Mouse (Mus musculus) T-helper 2 cell (primary cell): Measurements from ENCODE around the gene Pkp3.

Source experiments
- in situ Hi-C: fragments of 300-600 bp; cut with MboI, MseI; formaldehyde crosslinking; loops from one replicate; pipeline ENCODE4 v1.15.1; 2025; ENCODE audit warnings: high pct_unique_total_duplicates

Pkp3 gene

DNA sequence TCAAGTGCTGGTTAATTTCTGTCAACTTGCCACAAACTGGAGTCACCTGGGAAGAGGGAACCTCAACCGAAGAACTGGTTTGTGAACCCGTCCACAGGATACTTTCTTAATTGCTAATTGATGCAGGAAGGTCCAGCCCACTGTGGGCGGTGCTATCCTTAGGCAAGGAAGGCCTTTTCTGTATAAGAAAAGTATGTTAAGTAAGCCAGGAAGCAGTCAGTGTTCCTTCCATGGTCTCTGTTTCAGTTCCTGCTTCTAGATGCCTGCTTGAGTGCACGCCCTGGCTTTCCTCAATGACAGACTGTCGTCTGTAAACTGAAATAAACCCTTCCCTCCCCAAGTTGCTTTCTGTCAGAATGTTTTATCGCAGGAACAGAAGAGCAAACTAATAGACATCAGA, 21.0 kb upstream of the Pkp3 start:
- in situ Hi-C loops = loop anchor here (10.0 kb wide), 1 partner anchor 118 kb away; the partner anchor contains the start of gene Rnh1

DNA sequence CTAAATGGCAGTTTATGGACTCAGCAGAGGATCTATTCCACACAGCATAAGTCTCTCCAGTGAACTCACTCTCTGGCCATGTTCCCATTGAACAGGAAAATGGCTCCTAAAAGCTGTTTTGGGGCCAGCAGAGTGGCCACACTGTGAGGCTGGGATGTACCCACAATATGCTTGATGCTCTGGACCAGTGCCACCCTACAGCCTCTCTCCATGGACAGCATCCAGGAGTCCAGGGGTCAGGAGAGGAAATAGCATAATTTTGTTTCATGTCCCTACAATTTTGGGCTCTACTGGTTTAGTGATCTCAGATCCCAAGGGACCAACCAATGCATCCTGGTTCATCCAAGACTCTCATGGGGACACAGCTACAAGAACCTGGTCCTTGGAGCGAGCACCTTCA, 20.5 kb upstream of the Pkp3 start:
- in situ Hi-C loops = loop anchor here (10.0 kb wide), 1 partner anchor 117 kb away; the partner anchor contains the start of gene Rnh1

DNA sequence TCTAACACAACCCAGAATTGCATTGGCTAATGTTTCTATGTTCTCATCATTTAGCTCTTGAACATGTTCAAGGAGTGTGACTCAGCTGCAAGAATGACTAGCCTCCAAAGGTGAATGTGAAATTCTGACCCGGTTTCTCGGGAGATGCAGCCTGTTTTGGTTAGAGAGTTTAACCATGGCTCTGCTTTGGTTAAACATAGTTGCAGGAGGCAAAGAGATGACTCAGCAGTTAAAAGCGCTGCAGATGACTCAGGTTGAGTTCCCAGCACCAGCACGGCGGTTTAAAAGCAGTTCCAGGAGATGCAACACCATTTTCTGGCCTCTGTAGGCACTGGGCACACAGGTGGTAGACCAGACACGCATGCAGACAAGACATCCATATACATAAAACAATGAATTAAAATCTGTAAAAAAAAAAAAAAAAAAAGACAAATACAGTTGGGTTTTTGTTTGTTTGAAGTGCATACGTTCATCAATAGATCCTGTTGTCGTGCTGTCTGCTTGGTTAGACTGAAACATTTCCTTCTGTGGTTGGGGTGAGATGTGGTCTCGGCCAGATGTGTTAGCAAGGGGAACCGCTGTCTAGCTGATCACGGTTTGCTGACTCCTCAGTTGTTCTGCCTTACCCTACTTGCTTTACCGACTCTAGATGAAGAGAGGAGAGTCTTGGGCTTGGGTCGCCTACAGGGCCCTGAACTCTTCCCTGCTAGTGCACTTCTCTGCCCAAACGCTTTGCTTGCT, 19.2 kb upstream of the Pkp3 start:
- in situ Hi-C loops = loop anchor here (10.0 kb wide), 1 partner anchor 116 kb away; the partner anchor contains the start of gene Rnh1

DNA sequence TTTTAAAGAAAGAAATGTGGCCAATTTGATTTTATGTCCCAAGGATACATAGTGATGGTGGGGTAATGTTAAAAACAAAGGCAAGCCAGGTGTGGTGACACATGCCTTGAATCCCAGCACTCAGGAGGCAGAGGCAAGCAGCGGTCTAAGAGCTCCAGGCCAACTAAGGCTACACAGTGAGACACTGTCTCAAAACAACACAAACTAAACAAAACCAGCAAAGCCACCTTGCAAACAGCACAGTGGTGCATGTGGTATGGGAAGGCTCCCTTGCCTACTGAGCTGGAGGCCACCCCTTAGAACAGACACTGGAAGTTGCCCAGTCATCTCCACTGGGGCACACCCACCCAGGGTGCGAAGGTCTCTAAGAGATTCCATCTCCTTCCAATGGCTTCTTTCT, 18.1 kb upstream of the Pkp3 start:
- in situ Hi-C loops = loop anchor here (10.0 kb wide), 1 partner anchor 115 kb away; the partner anchor contains the start of gene Rnh1

DNA sequence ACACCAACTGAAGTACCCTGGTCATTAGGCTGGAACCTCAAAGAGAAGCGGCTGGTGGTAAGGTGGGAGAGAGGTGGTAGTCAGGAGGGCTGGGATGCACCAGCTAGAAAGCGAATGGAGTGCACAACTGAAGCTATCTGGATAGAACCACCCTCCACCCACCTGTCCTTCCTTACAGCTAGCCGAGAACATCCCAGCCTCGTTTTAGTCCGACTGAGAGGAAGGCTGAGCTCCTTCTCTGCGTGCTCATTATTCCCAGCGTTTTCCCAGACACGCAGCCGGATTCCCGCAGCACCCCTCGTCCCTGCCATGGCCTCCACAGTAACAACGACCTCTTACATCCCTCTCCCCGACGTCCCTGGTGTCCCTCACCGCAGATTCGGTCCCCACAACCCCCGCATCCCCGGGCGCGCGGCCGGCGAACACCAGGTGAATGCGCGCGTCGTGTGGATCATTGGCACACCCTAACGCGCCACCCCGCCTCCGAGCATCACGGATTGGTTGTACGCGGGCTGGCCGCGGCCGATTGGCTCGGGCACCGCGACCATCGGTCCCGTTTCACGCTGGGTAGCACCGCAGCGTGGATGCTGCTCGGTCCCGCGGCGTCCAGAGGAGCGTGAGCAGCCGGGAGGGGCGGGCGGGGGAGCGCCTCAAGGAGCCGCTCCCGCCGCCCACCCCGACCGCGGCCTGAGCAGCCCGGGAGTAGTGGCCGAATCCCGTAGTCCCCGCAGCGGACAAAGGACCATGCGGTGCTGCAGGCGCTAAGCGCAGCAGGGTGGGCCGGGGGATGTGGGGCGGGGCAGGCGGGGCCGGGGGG, 17.4 kb upstream of the Pkp3 start, which contains the start of gene B4galnt4:
Gene B4galnt4, plus strand, starts transcription at position 679 of the 817 bp plus-strand sequence.
- in situ Hi-C loops = no loop called here

DNA sequence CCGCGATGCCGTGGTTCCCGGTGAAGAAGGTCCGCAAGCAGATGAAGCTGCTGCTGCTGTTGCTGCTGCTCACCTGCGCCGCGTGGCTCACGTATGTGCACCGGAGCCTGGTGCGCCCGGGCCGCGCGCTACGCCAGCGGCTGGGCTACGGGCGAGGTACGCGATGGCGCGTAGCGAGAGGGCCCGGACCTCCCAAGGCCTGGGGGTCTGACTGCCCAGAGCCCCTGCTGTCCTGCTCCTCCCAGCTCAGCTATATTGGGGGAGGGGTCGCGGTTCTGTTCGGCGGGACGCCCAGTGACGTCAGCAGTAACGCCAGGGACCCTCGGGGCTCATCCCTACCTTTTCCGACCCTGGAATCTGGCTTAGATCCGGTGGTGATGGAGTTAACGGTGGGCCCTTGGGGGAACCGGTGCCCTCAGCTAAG, 16.7 kb upstream of the Pkp3 start:
- in situ Hi-C loops = no loop called here

DNA sequence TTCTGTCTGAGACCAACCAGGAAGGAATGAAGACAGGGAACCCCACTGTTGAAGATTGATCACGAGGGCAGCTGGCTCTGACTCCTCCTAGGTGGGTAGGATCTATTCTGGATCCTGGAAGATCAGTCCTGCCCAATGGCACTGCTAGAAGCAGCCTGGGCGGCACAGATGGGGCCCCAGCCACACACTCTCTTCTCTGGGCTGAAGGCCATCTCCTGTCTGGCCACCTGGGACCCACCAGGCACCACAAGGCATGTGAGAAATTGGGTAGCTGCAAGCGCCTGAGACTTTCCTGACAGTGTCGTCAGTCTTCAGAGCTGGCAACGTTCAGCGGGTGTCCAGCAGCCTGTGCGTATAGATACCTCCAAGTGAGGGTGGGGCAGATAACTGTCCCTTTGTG, 15.5 kb upstream of the Pkp3 start:
- in situ Hi-C loops = no loop called here

DNA sequence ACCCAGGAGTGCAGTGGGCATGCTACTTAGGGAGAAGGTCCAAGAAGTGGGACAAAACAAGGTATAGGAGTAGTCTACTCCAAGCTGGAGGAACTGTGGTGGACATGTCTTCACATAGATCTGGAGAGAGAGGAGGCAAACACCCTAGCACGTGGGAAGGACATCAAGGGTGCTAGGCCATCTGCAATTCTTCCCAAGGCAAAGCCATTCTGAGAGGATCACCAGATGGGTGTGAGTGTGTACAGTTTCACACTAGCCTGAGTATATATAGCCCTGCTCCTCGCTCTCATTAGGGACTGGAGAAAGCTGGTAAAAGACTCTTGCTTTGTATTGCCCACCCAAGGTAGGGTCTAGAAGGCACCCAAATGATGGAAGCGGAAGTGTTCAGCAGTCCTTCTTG, 14.7 kb upstream of the Pkp3 start:
- in situ Hi-C loops = no loop called here

DNA sequence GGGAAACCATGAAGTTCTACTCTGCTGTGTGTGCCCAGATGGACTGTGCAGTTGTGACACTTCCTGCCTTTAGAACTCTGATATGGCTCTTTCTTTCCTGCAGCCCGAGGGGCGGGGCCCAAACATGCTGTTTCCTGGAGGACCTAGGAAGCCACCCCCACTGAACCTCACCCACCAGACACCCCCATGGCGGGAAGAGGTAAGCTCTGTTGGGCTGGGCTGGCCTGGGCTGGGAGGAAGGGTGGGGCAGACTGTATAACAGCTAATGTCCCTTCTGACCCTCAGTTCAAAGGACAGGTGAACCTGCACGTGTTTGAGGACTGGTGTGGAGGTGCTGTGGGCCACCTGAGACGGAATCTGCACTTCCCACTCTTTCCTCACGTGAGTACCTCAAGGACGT, 13.8 kb upstream of the Pkp3 start:
- in situ Hi-C loops = no loop called here

DNA sequence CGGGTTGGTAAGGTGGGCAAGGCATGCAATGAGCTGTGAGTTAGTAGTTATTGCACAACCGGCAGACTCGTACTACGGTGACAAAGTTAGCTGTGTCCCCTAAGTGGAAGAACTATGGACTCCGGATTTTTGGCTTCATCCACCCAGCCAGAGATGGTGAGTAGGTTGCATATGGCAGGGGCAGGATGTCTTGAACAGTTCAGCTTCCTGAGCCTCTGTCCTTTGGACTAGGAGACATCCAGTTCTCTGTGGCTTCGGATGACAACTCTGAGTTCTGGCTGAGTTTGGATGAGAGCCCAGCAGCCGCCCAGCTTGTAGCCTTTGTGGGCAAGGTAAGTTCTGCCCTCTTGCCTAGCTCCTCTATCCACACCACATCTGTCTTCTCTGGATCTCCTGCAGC, 13.4 kb upstream of the Pkp3 start:
- in situ Hi-C loops = no loop called here

DNA sequence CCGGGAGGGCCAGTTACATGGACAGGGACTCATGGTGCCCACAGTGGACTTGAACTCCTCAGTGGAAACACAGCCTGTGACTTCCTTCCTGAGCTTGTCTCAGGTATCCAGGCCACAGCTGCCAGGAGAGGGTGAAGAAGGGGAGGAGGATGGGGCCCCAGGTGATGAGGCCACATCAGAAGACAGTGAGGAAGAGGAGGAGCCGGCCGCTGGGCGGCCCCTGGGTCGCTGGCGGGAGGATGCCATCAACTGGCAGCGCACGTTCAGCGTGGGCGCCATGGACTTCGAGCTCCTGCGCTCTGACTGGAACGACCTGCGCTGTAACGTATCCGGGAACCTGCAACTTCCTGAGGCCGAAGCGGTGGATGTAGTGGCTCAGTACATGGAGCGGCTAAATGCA, 9.7 kb upstream of the Pkp3 start:
- in situ Hi-C loops = no loop called here

DNA sequence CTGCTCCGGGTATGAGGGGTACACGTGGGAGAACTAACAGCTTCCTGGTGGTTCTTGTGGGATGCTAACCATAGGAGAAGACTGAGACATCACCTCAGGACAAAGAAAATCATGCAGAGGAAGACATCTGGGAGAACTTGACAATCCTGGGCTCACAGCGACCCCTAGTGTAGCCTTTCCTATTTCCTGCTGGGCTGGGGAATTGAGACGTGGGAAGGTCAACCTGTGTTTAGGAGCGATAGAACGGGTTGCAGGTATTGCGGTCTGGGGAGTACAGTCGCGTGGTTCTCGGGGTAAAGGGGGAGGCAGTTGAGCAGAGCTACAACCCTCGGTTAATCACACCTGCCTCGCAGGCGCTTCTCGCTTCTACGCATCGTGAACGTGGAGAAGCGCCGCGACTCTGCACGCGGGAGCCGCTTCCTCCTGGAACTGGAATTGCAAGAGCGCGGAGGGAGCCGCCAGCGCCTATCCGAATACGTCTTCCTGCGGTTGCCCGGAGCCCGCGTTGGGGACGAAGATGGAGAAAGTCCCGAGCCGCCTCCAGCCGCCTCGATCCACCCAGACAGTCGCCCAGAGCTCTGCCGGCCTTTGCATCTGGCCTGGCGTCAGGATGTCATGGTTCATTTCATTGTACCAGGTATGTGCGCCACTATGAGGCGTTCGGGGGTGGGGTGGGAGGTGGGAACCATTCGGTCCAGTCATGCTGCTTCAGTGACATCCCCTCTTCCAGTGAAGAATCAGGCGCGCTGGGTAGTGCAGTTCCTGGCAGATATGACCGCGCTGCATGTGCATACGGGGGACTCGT, 7.8 kb upstream of the Pkp3 start:
- in situ Hi-C loops = no loop called here

DNA sequence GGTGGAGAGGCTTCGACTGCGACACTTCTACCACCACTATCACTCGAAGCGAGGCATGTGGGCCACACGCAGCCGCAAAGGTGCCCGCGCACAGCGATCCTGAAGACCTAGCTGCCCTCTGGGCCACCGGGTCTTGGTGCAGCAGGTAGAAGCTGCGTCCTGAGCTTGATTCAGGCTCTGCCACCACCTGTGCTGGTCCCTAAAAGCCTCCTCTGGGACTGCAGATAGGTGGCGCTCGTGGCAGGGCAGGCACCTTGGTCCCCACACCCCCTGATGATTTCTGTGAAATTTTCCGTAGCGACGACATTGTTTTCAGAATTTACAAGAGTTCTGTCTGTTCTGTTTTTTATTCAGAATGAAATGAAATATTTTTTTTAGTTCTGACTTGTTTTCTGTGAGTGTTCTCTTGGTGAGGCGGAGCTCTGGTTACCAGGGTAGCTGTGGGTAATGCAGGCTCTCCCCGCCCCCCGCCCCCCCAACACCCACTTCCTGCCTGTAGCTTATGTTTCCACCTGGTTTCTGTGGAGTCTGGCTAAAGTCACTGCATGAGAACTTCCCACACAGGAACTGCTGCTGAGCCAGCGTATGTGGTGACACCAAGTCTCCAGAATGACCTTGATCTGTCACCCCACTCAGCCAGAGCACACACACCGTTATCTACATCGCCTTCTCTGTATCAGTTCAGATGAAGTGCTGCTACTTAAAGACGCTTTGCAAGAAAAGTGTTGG, 5.8 kb upstream of the Pkp3 start:
- in situ Hi-C loops = no loop called here

DNA sequence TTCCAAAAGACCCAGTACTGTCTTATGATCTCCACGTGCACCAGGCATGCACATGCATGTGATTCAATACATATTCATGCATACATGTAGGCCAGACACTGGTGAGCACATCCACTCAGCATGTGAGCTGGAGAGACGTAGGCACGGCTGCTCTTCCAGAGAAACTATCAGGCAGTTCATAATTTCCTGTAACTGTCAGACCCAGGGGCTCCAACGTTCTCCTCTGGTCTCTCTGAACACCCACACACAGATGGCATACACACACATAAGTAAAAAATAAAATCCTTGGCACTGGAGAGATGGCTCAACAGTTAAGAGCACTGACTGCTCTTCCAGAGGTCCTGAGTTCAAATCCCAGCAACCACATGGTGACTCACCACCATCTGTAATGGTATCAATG, 4.2 kb upstream of the Pkp3 start:
- in situ Hi-C loops = no loop called here

DNA sequence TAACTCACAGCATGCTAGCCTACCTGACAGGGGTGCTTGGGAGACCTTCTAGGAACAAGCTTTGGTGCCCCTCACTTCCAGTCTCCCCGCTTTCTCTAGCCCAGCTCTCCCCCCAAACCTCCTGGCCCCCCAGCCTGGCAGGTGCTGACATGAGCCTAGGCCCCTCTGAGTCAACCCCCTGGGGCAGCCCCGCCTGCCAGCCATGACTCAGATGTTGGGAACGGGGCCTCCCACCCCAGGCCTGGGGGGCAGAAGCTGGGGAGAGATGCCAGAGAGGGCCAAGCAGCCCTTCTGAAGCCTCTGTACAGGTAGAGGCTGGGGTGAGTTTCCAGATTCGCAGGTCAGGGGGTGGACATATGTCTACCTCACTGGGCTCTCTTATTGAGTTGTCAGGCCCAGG, 858 bp downstream of the Pkp3 start:
- in situ Hi-C loops = no loop called here

DNA sequence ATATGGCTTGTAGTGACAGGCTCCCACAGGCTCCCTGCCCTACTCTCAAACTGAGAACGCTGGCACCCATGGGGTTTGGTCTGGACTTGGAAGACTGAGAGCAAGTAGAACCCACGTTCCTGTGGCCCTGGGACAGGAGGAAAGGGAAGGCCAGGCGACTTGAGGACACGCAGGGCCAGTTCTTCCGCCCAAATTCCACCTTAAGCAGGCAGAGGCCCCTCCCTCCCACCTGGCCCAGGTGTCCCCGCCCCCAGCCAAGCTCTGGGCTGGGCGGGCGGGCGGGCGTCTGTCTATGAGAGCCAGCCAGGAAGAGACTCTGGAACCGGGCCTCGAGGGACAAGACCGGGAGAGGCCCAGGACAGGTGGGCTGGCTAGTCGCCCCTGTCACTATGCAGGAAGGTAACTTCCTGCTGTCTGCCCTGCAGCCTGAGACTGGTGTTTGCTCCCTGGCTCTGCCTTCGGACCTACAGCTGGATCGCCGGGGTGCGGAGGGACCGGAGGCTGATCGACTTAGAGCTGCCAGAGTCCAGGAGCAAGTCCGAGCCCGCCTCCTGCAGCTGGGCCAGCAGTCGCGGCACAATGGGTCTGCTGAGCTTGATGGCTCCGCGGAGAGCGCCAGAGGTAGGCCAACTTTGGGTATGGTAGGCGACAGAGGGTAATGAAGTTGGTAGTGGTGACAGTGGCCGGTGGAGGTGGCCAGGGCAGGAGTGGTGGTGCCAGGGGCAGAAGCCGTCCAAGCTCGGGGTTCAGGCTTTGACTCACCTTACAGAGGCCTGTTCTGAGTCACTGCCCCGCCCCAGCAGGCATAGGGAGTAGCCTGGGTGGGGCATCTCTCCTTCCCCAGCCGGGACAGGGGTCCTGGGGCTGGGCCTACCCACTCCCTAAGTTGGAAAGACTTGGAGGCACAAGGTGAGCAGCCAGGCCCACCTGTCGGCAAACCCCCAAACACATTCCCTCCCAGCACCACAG, 1.7 kb downstream of the Pkp3 start:
- in situ Hi-C loops = no loop called here

DNA sequence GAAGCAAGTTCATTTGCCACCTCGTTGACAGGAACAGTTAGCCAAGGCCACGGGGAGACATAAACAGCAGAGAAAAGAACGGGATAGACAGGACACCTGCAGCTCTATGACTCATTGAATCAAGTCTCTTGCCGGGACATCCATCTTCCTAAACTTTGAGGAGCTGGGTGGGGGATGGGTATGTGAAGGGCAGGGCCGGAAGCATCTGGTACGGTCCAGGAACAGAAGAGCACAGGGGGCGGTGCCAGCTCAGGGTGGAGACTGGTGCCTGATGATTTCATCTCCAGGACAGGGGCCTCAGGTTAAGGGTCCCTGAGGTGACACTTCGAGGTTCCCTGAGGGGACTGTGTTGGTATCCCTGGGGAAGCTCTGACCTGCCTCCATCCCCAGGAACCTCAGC, 9.9 kb downstream of the Pkp3 start:
- in situ Hi-C loops = no loop called here

DNA sequence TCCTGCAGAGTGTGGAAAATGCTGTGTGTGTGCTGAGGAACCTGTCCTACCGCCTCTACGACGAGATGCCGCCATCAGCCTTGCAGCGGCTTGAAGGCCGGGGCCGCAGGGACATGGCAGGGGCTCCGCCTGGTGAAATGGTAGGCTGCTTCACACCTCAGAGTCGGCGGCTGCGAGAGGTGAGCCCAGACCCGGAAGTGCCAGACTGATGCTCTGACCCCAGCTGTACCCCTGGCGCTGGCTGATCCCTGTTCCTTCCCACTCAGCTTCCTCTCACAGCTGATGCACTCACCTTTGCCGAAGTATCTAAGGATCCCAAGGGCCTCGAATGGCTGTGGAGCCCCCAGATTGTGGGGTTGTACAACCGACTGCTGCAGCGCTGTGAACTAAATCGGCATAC, 10.5 kb downstream of the Pkp3 start:
- in situ Hi-C loops = no loop called here

DNA sequence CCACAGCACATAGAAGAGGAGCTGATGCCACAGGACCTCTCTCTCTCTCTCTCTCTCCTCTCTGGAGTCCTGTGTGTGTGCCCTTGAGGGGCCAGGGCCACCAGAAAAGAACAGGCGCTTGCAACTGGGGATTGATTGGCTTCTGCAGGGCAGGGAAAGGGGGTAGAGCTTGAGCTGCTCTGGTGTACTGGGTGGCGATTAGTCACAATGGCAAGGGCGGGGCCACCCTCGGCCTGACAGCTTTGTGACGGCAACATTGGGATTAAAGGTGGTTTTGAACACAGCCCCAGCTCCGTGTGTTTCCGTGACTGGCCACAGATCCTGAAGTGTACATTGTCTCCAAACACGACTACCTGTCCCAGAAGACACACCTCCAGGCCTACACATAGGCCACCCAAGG, 12.2 kb downstream of the Pkp3 start:
- in situ Hi-C loops = loop anchor here (5.0 kb wide), 2 partner anchors 42 to 77 kb away; no protein-coding TSS in a partner anchor
